Mouse (Mus musculus): ENCODE data around the gene Cdh13.

Cdh13 gene

DNA sequence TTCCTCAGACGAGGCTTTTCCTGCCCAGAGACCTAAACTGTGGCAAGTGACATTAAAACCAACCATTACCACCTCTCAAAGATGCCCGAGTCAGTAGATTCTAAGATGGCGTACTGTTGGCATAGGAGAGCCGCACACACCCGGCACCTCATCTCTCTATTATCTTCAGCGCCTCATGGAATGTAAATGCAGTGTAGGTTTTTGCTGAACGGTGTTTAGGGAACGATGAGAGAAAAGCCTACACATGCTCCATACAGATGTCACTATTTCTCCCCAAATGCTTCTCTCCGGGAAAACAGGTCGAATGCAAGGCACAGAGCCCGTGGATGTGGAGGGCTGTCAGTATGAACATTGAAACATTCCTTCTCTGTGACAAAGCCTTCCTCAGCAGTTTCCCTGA lies 737.9 kb downstream of the Cdh13 start:
- no peak for DNase-seq (ENCODE audit: inconsistent age in 2 of 2, low spot score in 1 of 2)

DNA sequence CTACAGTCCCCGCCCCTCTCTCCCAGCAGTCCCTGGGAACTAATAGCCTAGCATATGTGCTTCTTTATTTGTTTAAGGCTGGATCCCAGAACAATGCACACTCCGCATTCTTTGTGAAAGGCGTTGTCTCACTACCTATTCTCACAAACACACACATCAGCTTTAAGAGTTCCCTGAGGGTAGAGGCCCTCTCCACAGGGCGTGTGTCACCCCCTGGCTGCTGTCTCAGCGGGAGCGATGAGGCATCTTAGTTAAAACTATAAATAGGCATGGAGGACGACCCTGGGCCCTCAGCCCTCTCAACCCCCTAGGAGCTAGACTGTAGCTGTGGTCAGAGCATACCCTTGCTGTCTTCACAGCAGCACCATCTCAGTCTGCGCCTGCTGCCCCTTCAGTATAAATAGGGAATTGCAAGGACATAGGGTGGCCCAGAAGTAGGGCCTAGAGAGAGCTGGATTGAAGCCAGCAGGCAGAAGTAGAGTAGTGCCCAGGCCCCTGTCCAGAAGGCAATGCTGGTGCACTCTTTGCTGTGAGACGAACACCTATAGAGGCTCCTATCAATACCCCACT lies 738.9 kb downstream of the Cdh13 start:
- no peak for DNase-seq (ENCODE audit: inconsistent age in 2 of 2, low spot score in 1 of 2)

DNA sequence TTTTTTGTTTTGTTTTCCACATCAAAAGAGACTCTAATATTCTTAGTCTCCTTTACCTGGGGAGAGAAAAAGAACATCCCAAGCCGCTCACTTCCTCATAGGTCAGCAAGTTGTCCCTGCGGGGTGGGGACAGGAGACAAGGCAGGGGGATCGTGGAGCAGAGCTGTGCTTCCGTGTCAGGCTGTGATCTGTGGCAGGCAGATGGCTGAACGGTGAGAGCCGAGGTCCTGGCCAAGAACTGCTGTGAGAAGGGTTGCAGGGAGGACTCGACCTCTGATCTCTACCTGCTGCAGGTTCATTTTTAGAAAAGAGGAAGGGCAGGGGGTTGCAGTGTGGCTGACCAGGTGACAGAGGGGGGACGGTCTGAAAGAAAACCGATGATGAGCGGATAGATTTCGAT lies 749.9 kb downstream of the Cdh13 start:
- no peak for DNase-seq (ENCODE audit: inconsistent age in 2 of 2, low spot score in 1 of 2)

DNA sequence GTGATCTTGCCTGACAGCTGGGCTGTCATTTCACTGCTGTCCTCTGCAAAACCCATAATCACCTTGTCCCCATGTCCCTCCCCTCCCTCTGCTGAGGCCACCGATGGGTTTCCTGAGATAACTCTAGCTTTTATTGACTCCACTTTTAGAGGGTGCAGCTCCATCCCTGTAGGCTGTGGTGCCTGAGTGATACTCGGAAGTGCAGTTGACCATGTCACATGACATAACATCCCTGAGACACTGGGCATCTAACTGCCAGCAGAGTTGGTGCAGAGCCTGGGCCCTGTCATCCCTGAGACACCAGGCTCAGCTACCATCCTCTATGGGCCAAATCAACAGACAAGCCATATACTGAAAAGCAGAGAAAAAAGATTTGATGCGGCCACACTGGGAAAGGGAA lies 750.5 kb downstream of the Cdh13 start:
- no peak for DNase-seq (ENCODE audit: inconsistent age in 2 of 2, low spot score in 1 of 2)

DNA sequence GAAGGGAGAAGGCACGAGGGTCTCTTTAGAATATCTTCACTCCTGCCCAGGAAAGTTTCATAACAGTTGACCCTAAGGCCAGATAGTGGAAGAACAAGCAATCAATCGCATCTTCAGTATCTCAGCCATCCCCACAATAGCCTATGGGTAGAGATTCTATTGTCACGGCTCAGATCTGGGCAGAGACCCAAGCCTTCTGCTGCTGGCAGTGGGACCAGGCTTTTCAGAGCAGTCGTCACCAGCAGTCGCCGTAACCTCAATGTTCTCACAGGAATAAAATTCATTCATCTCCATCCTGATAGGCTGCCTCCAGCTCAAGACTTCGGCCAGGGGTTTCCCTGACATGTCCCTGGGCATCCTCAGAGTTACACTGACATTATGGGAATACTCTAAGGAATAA lies 751.6 kb downstream of the Cdh13 start:
- no peak for DNase-seq (ENCODE audit: inconsistent age in 2 of 2, low spot score in 1 of 2)

DNA sequence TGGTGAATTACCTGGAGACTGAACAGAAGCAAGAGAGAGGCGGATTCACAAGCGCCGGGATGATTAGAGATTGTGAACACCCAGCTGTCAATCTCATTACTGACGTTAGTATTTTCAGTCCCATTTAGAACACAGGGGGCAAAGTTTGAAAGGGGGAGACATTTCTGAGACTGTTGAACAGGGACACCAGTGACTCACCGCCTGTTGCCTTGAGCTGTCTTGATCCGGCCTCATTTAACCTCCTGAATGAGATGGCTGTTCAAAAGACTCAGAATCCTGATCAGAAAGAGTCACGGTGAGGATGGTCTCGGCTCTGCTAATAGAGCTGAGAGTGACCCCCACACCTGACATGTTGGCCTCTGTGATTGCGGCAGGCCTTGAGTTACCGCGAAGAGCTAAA lies 754.0 kb downstream of the Cdh13 start:
- DNase-seq (ENCODE audit: inconsistent age in 2 of 2, low spot score in 1 of 2), result peak; percentile 37 to 84

DNA sequence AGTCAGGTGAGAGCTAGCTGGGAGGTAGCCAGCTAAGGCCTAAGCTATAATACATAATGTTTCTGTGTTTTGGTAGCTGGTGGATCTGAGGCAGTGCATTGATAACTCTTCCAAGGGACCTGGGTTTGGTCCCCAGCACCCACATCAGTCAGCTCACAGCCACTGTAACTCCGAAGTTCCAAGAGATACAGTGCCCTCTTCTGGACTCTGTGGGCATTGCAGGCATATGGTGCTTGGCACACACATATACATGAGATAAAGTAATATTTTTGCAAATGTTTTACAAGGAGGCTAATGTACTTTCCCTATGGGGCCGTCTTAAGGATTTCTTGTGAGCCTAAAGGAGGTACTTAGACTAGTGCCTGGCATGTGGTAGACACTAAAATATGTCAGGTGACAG lies 755.8 kb downstream of the Cdh13 start:
- DNase-seq (ENCODE audit: inconsistent age in 2 of 2, low spot score in 1 of 2), result no peak

DNA sequence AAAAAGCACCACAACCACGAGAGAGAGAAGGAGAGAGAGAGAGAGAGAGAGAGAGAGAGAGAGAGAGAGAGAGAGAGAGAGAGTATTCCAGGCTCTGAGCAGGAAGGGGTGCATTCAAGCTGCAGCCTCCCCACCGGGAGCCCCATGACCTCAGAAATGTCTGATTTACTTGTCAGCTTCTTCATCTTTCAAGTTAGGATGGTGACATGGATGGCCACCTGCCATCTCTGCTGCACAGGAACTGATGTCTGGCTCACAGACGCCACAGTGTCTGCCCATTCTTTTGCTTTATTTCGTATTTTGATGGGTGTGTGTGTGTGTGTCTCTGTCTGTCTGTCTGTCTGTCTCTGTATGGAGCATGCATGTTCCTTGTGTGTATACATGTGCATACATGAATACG lies 774.3 kb downstream of the Cdh13 start:
- no peak for DNase-seq (ENCODE audit: inconsistent age in 2 of 2, low spot score in 1 of 2)

DNA sequence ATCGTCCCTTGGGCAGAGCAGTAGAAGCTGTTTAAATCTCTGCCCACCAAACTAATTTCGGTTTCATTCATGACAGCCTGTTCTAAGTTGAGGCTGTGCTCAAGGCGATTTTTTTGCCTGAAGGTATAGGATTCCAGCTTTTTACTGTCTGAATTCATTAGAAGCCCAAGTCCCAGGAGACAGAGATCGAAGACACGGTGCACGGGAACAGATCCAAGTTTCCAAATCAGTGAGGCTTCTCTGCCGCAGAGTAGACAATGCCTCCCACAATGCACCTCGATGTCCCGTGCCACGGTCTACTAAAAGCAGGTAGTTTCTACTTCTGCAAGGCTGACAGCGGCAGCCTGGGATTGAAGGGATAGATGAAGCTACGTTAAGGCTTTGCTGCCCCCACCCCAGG lies 778.1 kb downstream of the Cdh13 start:
- no peak for DNase-seq (ENCODE audit: inconsistent age in 2 of 2, low spot score in 1 of 2)

DNA sequence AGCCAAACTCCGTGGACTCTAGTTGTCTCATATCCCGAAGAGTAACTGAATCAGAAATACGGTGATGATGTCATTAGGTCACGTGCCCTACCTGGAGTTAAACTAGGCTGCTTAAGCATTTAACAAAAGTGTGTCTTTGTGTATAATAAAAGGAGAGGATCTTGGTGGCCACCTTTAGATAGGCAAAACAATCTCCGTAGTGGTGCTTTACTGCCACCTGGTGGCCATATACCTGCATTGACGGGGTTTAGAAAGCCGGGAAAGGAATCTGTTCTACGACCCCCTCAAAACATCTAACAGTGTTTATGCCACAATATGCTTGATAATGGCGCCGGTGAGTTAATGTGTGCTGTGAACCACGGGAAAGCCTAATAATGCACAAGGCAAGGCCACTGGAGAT lies 781.0 kb downstream of the Cdh13 start:
- peak; percentile 29 to 86 for DNase-seq (ENCODE audit: inconsistent age in 2 of 2, low spot score in 1 of 2)

DNA sequence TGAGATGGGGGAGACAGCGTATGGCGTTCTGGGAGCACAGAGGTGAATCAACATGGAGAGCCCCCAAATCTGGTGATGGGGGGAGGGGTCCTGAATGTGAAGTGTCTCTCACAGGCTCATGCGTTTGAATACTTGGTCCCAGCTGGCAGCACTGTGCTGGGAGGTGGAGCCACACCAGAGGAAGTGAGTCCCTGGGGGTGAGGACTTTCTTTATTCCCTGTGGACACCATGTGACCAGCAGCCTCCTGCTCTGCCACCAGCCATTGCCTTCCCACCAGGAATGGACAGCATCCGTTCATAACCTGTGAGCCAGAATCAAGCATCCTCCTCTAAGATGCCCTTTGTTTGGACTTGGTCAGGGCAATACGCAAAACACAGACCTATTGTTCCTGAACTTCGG lies 788.8 kb downstream of the Cdh13 start:
- no peak for DNase-seq (ENCODE audit: inconsistent age in 2 of 2, low spot score in 1 of 2)

DNA sequence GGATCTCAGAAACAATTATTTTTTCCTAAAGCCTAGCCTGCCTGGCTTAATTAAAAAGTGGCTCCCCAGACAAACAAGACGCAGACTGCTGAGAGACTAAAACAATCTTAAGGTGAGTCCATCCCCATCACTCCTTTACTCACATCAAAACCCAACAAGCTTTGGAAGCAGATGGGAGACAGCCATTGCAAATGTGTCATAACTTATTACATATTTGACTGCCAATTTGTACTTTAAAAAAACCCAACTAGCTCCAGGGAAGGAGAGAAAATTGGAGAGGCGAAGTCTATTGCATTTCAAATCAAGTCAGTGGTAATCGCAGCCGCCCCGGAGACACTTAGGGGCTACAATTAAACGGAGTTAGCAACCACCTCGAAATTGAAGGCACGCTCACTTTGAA lies 801.5 kb downstream of the Cdh13 start:
- DNase-seq (ENCODE audit: inconsistent age in 2 of 2, low spot score in 1 of 2), result no peak

DNA sequence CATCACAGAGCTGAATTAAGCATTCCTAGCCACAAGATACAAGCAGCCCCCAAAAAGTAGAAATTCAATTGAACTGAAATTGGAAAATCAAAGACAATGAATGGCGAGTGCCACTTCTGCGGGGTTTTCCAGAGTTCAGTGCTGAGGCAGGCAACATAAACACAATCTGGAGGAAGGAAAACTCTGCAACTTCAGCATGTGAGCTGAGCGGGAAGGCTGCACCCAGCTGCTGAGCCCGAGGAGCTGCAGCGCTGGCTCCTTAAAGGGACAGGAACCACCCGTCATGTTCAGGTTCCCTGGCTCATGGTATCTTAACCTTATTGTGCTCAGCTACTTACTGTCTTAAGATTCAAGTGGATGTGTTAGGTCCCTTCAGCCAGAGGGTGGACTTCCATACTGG lies 814.7 kb downstream of the Cdh13 start:
- DNase-seq (ENCODE audit: inconsistent age in 2 of 2, low spot score in 1 of 2), result no peak

DNA sequence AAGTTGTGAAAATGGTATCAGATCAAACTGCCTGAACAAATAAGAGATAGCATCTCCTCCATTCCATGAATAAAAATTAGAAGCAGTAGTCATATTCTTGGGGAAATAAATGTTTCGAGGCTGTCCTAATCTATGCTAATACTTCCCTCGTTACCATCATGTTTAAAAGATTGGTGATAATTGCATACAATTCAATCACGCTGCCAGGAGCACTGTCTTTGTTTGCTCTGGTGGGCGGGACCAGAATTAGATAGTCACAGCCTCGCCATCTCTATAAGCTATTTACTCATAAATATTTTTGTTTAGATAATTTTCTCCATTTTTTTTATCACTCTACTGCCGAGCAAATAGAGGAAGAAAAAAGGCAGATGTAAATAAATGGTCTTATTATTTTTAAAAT lies 819.3 kb downstream of the Cdh13 start:
- DNase-seq (ENCODE audit: inconsistent age in 2 of 2, low spot score in 1 of 2), result no peak

DNA sequence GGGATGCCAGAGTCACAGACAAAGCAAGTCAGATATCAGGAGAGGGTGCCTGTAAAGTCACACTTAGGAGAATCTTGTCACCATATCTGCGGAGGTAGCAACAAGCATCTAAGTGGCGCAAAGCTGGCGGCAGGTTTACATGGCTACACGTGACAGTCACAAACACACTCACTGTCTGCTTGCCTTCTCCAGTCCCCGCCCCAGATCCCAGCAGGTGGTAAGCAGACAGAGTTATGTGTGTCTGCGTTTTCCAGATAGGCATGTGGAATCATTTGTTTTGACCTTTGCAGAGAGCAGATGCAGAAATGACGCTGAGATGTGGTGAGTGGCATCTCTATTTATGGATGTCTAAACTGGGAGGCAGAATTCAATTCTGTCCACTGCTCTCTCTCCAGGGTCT lies 826.1 kb downstream of the Cdh13 start:
- DNase-seq (ENCODE audit: inconsistent age in 2 of 2, low spot score in 1 of 2), result no peak

DNA sequence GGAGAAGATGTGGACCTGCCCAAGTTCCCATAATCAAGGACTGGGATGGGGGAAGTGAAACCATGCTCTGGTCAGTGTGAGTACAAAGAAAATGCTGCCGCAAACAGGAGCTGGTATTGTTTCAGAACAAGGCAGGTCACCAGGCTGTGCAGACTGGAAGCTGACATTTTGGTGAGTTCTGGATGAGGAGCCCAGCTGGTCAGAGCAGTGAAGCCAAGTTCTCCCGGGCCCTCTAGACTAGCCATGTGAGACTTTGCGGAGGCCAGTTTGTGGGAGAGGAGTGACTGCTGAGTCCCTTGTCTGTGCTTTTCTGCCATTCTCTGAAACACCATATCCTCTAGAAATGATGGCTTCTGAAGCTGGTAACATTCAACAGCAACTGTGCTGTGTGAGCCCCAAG lies 829.3 kb downstream of the Cdh13 start:
- DNase-seq (ENCODE audit: inconsistent age in 2 of 2, low spot score in 1 of 2), result no peak

DNA sequence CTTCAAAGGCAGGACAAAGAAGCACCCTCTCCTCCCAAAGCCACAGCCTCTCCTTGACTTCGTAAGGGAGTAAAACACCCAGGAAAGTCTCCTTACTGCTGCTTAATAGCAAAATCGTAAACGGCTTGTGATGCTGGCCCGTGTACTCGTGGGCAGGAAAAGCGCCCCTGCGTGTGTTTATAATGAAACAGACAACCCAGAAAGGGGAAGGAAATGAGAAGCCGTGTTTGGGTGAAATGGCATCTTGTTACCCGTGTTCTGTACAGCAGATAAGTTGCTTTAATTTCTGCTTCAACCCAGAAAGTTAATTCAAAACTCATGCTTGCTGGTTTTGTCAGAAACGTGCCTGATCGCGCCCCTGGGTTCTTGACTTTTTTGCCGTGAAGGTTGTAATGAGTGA lies 837.7 kb downstream of the Cdh13 start:
- no peak for DNase-seq (ENCODE audit: inconsistent age in 2 of 2, low spot score in 1 of 2)

DNA sequence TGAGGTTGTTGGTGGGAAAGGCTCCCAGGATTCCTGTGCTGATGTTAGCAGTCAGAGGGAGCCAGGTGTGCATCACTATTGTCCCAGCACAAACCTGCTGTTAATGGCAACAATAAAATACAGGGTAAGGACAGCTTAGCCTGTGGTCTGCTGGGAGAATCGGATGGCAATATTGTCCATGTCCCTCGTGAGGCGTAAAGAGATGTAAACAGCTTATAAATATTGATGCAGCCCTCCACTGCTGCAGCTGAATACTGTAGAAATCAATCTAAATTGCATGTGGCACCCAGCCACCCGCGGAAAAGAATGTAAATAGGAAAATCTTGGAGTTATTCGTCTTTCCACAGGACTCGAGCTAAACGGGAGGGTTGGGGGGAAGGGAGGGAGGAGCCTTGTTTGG lies 844.3 kb downstream of the Cdh13 start:
- DNase-seq (ENCODE audit: inconsistent age in 2 of 2, low spot score in 1 of 2), result no peak

DNA sequence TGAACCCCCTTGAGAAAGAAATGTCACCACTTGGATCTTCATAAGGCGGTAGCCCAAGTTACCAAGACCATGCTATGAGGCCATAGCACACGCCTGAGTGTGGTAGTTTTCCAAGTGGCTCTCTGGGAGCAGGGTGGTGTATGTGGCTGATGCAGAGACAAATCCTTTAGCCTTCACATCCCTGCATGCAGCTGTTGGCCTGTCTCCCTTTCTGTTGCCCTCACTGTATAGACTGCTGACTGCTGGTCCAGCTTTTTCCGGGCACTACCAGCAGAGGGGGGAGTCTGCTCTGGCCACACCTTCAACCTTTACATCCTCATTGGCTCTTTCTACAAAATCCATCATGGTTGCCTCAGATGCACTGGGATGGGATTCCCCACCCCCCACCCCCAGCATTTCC lies 844.7 kb downstream of the Cdh13 start:
- no peak for DNase-seq (ENCODE audit: inconsistent age in 2 of 2, low spot score in 1 of 2)

DNA sequence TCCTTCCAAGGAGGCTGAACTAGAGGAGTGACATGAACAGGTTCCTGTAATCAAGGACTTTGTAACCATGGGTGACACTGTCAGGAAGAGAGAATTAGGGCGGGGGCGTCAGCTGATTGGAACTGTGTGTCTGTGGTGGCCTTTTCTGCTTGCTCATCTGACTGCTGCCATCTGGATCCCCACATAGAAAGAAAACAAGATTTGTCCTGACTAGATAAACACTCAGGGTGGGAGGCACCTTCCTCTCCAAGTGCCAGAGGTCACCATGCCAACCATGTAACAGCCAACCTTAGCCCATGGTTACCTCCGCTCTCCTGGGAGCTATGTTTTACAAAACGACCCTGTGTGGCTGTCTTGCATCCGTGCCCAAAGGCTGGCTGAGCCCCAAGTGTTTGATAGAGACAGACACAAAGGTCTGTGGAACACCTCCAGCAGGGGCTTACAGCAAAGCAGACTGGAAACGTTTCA lies 873.0 kb downstream of the Cdh13 start:
- DNase-seq (ENCODE audit: inconsistent age in 2 of 2, low spot score in 1 of 2), result no peak

DNA sequence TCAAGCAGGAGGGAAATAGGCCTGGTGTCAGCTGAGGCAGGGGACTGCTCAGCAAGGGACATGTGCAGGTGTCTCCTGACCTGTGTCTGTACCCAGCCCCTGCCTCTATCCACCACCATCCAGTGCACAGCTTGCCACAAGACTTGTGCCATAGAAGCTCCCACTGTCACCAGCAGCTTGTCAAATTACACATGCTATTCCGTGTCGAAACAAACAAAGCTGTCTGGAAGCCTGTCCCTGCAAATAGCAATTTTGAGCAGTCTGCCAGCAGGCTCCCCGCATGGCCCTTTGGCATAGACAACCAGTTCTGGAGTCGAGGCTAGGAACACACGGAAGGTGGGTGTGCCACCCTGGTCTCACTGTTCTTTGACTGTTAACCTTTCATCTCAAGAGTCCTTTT lies 875.1 kb downstream of the Cdh13 start:
- no peak for DNase-seq (ENCODE audit: inconsistent age in 2 of 2, low spot score in 1 of 2)

DNA sequence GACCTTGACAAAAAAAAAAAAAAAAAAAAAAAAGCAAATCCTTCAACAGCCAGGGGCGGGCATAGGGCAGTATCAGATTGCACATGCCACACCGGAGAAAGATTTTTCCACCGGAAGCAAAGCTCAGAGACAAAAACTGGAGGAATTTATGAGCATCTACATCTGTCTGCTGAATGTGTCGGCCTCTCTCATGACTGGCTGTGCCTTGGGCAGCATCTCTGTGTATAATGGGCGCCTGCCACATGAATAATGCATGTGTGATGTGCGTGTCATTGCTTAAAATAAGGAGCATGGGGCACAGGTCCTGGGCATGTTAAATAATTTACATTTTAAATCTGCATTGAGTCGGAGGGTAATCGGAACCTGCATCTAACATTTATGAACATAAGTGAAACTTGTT lies 876.3 kb downstream of the Cdh13 start:
- DNase-seq (ENCODE audit: inconsistent age in 2 of 2, low spot score in 1 of 2), result no peak

DNA sequence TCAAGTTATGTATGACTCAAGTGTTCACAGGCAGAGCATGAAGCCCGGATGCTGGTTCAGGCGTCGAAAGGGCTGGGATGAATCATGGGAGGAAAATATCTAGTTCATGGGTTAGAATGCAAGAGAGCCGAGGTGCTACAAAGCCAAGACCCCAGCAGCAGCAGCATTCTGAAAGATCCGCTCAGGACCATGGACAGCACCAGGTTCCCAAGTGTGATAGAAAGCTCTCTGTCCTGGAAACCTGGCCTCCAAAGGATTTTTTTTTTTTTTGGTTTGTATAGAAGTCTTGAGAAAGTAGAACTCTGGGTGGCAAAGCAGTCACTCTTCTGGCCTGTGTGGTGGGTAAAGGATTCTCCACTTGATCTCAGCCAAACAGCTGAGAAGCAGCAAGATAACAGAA lies 880.5 kb downstream of the Cdh13 start:
- peak in 1 of 2 experiments; percentile 20 for DNase-seq (ENCODE audit: inconsistent age in 2 of 2, low spot score in 1 of 2)
